Mouse (Mus musculus) v-Abl transformed pro-B cells (cell line): ENCODE results near the gene Epo.

Experiments used
- in situ Hi-C, 2 experiments: fragments of 400-800 bp; cut with MboI; formaldehyde crosslinking; loops; one replicate each; pipeline ENCODE4 v1.15.1; 2025; ENCODE audit not compliant: unreplicated experiment in 2 of 2

Epo gene

GRCm38 (mm10) chr5:137533117-137533827 is at the start of gene Epo, which contains the start of gene Gnb2:
Epo (minus strand) TSS chr5:137533242.
Gnb2 (minus strand) TSS chr5:137533510.
- in situ Hi-C loops, result loop anchor here (5.0 kb wide), 2 partner anchors 69 to 119 kb away; partner anchors contain the start of gene Mospd3 (in 1 of the 2)

GRCm38 (mm10) chr5:137582702-137583101 is 49.7 kb upstream of the Epo start:
- in situ Hi-C loops, result loop anchor here in 1 of 2 experiments (5.0 kb wide), 1 partner anchor 70 kb away; no protein-coding TSS in a partner anchor

- in situ Hi-C loops, result loop anchor here in 1 of 2 experiments (5.0 kb wide), 1 partner anchor 72 kb away; no protein-coding TSS in a partner anchor
These were observed 47.2 kb upstream of the Epo start for GRCm38 (mm10) chr5:137580246-137580645.

- in situ Hi-C loops, result no loop called here
These were observed 41.4 kb upstream of the Epo start for GRCm38 (mm10) chr5:137574470-137574901.

GRCm38 (mm10) chr5:137570691-137571586 is 37.9 kb upstream of the Epo start:
- in situ Hi-C loops, result no loop called here

- in situ Hi-C loops, result no loop called here
These were observed 37.1 kb upstream of the Epo start for GRCm38 (mm10) chr5:137570181-137570580.

- in situ Hi-C loops, result no loop called here
These were observed 36.6 kb upstream of the Epo start, which contains the start of gene Tfr2 for GRCm38 (mm10) chr5:137569665-137570064. Tfr2 (plus strand) TSS chr5:137569840.

- in situ Hi-C loops, result no loop called here
These were observed 36.0 kb upstream of the Epo start for GRCm38 (mm10) chr5:137569031-137569430.

GRCm38 (mm10) chr5:137568223-137568798 is 35.3 kb upstream of the Epo start:
- in situ Hi-C loops, result no loop called here

GRCm38 (mm10) chr5:137566416-137566815 is 33.4 kb upstream of the Epo start:
- in situ Hi-C loops, result no loop called here

GRCm38 (mm10) chr5:137565744-137566143 is 32.7 kb upstream of the Epo start:
- in situ Hi-C loops, result no loop called here

- in situ Hi-C loops, result no loop called here
These were observed 29.9 kb upstream of the Epo start for GRCm38 (mm10) chr5:137562965-137563364.

GRCm38 (mm10) chr5:137561556-137561955 is 28.5 kb upstream of the Epo start:
- in situ Hi-C loops, result no loop called here

- in situ Hi-C loops, result no loop called here
These were observed 20.9 kb upstream of the Epo start for GRCm38 (mm10) chr5:137553898-137554297.

GRCm38 (mm10) chr5:137553411-137553837 is 20.4 kb upstream of the Epo start, which contains the start of gene Actl6b:
Actl6b (plus strand) TSS chr5:137553517.
- in situ Hi-C loops, result no loop called here

- in situ Hi-C loops, result no loop called here
These were observed 20.0 kb upstream of the Epo start for GRCm38 (mm10) chr5:137553000-137553399.

GRCm38 (mm10) chr5:137551119-137551518 is 18.1 kb upstream of the Epo start:
- in situ Hi-C loops, result no loop called here

GRCm38 (mm10) chr5:137549840-137550239 is 16.8 kb upstream of the Epo start:
- in situ Hi-C loops, result no loop called here

- in situ Hi-C loops, result no loop called here
These were observed 12.6 kb upstream of the Epo start for GRCm38 (mm10) chr5:137545596-137545995.

- in situ Hi-C loops, result no loop called here
These were observed 11.9 kb upstream of the Epo start for GRCm38 (mm10) chr5:137544926-137545325.
